Mouse (Mus musculus): ENCODE measurements around the gene Mycbpap. TPM values are rescaled to one million over a fixed set of nuclear protein-coding genes. Genes with fewer than 3 reads are reported as not detected.

Gene Mycbpap
- total and polyA plus RNA-seq, 3 experiments = 0.08 to 3.1 (median 1.1) TPM

GRCm38 (mm10) chr11:94483436-94483835 is 38.1 kb downstream of the Mycbpap start:
- TF ChIP-seq GABPA (IDR thresholded peaks at IDR 0.05; ENCODE audit: insufficient replicate concordance, low read depth, low read length) = no peak
- peak in 1 of 2 experiments; percentile 30; a peak in 1 of 4 replicates for TF ChIP-seq CTCF (conservative IDR thresholded peaks at IDR 0.05 in 1 of 2, IDR thresholded peaks at IDR 0.05 in 1 of 2; ENCODE audit: low read depth in 2 of 2, low read length in 2 of 2)
- peak; percentile 26; the same call in 1 of the 2 replicates for TF ChIP-seq SMC3 (IDR thresholded peaks at IDR 0.05; ENCODE audit: low read depth, low read length)
- TF ChIP-seq IRF4 (IDR thresholded peaks at IDR 0.05; ENCODE audit: low read depth, low read length) = no peak
- Histone ChIP-seq H3K27ac (ENCODE audit: insufficient read depth, low read depth) (no peak overlapping the region), H3K4me1 (ENCODE audit: control insufficient read depth in 1 of 2, insufficient read depth in 2 of 2) (peaks cover 0 to 4% of the 10 kb centered on the region in 2 experiments; a peak in 1 of 4 replicates), H3K9me3 (replicated peaks; ENCODE audit: low read length) (no peaks in the 10 kb centered on the region), H3K4me2 (ENCODE audit: insufficient read depth, low read depth, poor library complexity, severe bottlenecking) (no peak overlapping the region), H3K36me3 (replicated peaks in 1 of 2; ENCODE audit: control insufficient read depth in 1 of 2, insufficient read depth in 1 of 2, low read length in 1 of 2) (no peaks in the 10 kb centered on the region), H3K79me2 (replicated peaks; ENCODE audit: control insufficient read depth, extremely low read depth, insufficient read depth, poor library complexity, severe bottlenecking) (no peaks in the 10 kb centered on the region), H3K4me3 (replicated peaks in 1 of 3; ENCODE audit: low read depth in 2 of 3, low read length in 2 of 3, poor library complexity in 1 of 3) (no peak overlapping the region), H3K27me3 (replicated peaks) (peaks cover 89% of the 10 kb centered on the region), H3K9ac (ENCODE audit: insufficient read depth, low read depth) (no peak overlapping the region)
- in situ Hi-C loops (cut with MboI; ENCODE audit: low pct_ligation_motif_present, low pct_unique_long_range_greater_than_20kb, low sequenced_read_pairs) = loop anchor here (5.0 to 10.0 kb wide), 3 partner anchors 61 to 349 kb away; no protein-coding TSS in a partner anchor
- no peak for DNase-seq (ENCODE audit: extremely low read depth)
- dilution Hi-C loops (cut with MboI; ENCODE audit: extremely low pct_ligation_motif_present, extremely low pct_unique_long_range_greater_than_20kb, low sequenced_read_pairs) = no loop called here

DNA sequence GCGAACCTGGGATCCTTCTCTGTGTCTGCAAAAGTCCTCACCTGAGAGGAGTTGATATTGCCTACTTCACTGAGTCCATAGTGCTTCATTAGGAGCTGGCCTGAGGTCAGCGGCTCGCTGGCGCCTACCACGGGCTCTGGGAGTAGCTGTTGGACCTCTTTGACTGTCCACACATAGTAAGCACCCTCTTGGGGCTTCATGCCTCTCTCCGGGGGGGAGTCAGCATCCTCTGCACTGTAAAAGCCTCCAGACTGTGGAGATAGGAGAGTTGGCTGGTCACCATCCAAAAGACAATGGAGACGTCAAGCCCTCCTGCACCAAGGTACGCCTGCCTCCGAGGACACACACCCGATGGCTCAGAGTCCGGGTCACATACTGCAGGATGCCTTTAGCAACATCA is 38.8 kb downstream of the Mycbpap start:
- DNase-seq (ENCODE audit: extremely low read depth) = no peak
- Histone ChIP-seq H3K79me2 (replicated peaks; ENCODE audit: control insufficient read depth, extremely low read depth, insufficient read depth, poor library complexity, severe bottlenecking) (no peaks in the 10 kb centered on the region), H3K27ac (ENCODE audit: insufficient read depth, low read depth) (no peak overlapping the region), H3K4me3 (replicated peaks in 1 of 3; ENCODE audit: low read depth in 2 of 3, low read length in 2 of 3, poor library complexity in 1 of 3) (no peak overlapping the region), H3K9ac (ENCODE audit: insufficient read depth, low read depth) (no peak overlapping the region), H3K4me1 (ENCODE audit: control insufficient read depth in 1 of 2, insufficient read depth in 2 of 2) (peaks cover under 1 to 4% of the 10 kb centered on the region in 2 experiments; a peak in 2 of 4 replicates), H3K27me3 (replicated peaks) (peaks cover 89% of the 10 kb centered on the region), H3K36me3 (replicated peaks in 1 of 2; ENCODE audit: control insufficient read depth in 1 of 2, insufficient read depth in 1 of 2, low read length in 1 of 2) (no peaks in the 10 kb centered on the region), H3K9me3 (replicated peaks; ENCODE audit: low read length) (no peaks in the 10 kb centered on the region), H3K4me2 (ENCODE audit: insufficient read depth, low read depth, poor library complexity, severe bottlenecking) (no peak overlapping the region)
- TF ChIP-seq MAZ (IDR thresholded peaks at IDR 0.05; ENCODE audit: low read depth, low read length) (no peak), MAFK (IDR thresholded peaks at IDR 0.05; ENCODE audit: insufficient replicate concordance, low read length) (no peak), ZKSCAN1 (IDR thresholded peaks at IDR 0.05; ENCODE audit: borderline replicate concordance, low read depth, low read length) (no peak), ELF1 (IDR thresholded peaks at IDR 0.05; ENCODE audit: low read depth, low read length) (no peak), MXI1 (IDR thresholded peaks at IDR 0.05; ENCODE audit: low read depth, low read length) (no peak), POLR2A (IDR thresholded peaks at IDR 0.05; ENCODE audit: low read depth, low read length) (no peak), ETS1 (conservative IDR thresholded peaks at IDR 0.05; ENCODE audit: low read depth, low read length) (no peak), CHD1 (IDR thresholded peaks at IDR 0.05; ENCODE audit: low read depth, low read length) (no peak), E2F4 (IDR thresholded peaks at IDR 0.05; ENCODE audit: insufficient replicate concordance, low read depth, low read length) (no peak), GABPA (IDR thresholded peaks at IDR 0.05; ENCODE audit: insufficient replicate concordance, low read depth, low read length) (no peak), NELFE (IDR thresholded peaks at IDR 0.05; ENCODE audit: low read depth, low read length) (no peak), SMC3 (IDR thresholded peaks at IDR 0.05; ENCODE audit: low read depth, low read length) (no peak), USF2 (conservative IDR thresholded peaks at IDR 0.05; ENCODE audit: low read depth, low read length) (no peak), NRF1 (IDR thresholded peaks at IDR 0.05; ENCODE audit: low read depth, low read length) (no peak), HCFC1 (IDR thresholded peaks at IDR 0.05; ENCODE audit: low read depth, low read length) (no peak)
- in situ Hi-C loops (cut with MboI; ENCODE audit: low pct_ligation_motif_present, low pct_unique_long_range_greater_than_20kb, low sequenced_read_pairs) (loop anchor here (5.0 to 10.0 kb wide), 3 partner anchors 60 to 348 kb away; no protein-coding TSS in a partner anchor), dilution Hi-C loops (cut with MboI; ENCODE audit: extremely low pct_ligation_motif_present, extremely low pct_unique_long_range_greater_than_20kb, low sequenced_read_pairs) (no loop called here)

Measured in CH12.LX (cell line).